Mouse (Mus musculus): Measurements from ENCODE around the gene Flot2. TPM values are rescaled to one million over a fixed set of nuclear protein-coding genes. Genes with fewer than 3 reads are reported as not detected.
A peak's percentile ranks its signal among the peaks of the same experiment; 100 is the strongest.

Flot2 gene
- polyA plus RNA-seq, 1 experiment from 2014 or later = 101 TPM

DNA sequence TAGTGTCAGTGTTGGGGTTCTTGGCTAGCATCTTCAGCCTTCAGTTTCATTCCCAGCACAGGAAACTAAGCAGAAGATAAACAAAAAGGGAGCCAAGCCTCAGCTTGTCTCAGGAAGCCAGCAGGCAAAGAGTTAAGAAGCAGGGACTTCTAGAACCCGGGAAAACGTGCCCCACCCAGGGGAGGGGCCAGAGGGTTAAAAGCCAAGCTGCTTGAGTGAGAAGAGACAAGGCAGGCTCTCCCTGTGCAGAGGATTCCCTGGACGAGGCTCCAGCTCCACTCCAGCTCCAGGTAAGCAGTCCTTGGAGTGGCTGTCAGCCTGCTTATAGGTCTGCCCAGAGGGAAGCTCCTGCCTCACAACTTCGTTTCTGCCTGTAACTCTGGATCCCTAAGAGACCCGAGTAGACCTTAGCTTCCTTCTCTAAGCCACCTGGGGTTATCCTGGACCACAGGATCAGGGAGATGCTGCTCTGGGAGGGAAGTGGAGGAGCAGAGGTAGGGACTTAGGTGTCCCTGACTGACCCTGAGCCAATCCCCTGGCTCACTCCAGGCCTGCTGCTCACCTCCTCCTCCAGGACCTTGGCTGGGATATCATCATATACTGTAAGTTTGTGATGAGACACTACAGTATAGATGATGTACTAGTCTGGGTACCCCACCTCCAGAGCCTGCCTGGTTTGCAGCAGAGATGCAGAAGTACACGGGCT lies 34.8 kb downstream of the Flot2 start:
- 33% methylated on average over 6 of the region's 6 CpGs for whole genome bisulfite sequencing

DNA sequence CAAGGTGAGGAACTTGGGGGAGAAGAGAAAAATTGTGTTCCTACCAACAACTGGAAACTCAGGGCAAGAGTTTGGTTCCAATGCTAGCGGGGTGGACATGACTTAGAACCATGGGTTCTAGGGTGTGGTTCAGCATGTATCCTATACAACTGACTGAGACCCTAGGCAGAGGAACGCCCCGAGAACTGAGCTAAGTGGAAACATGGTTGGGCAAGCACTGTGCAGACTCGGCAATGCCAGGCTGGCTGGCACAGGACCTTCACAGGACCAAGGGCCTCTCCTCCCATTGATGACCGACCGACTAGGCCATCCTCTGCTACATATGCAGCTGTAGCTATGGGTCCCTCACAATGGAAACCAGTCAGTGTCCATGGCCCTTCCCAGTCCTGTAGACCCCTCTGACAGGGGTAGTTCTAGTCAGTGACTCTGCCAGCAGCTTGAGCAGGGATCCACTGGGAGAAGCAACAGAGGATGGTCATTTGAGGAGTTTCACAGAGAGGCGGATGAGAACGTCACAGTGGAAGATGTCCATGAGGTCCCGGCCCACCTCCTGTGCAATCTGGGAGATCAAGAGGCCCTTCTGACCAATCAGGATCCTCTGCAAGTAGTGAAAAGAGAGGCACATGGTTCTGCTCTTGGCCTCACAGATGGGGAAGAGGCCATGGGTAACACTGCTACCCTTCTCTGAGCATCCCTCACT lies 36.0 kb downstream of the Flot2 start:
- ATAC-seq = no peak
- Histone ChIP-seq H3K9ac (replicated peaks; ENCODE audit: low read depth, low read length) (no peak overlapping the region), H3K27ac (ENCODE audit: low read length) (no peak overlapping the region), H3K4me3 (replicated peaks; ENCODE audit: low read length) (no peak overlapping the region), H3K4me2 (ENCODE audit: low read length) (no peak overlapping the region), H3K4me1 (replicated peaks; ENCODE audit: control insufficient read depth, insufficient read depth, low read length) (no peaks in the 10 kb centered on the region), H3K36me3 (ENCODE audit: control insufficient read depth, insufficient read depth) (peaks cover 15% of the 10 kb centered on the region), H3K27me3 (replicated peaks; ENCODE audit: control insufficient read depth, insufficient read depth, low read length) (no peaks in the 10 kb centered on the region), H3K9me3 (ENCODE audit: control insufficient read depth, low read length) (no peaks in the 10 kb centered on the region)
- 92% methylated on average over 9 of the region's 9 CpGs for WGBS

More for the DNA sequence above, 34.8 kb downstream of the Flot2 start:
- no peaks in the 10 kb centered on the region for H3K27me3 ChIP-seq (replicated peaks; ENCODE audit: control insufficient read depth, insufficient read depth, low read length)
- no peak for ATAC-seq
- H3K27ac ChIP-seq (ENCODE audit: low read length) = no peak overlapping the region
- H3K4me1 ChIP-seq (replicated peaks; ENCODE audit: control insufficient read depth, insufficient read depth, low read length) = no peaks in the 10 kb centered on the region
- no peak overlapping the region for H3K4me3 ChIP-seq (replicated peaks; ENCODE audit: low read length)
- H3K9ac ChIP-seq (replicated peaks; ENCODE audit: low read depth, low read length) = no peak overlapping the region
- H3K9me3 ChIP-seq (ENCODE audit: control insufficient read depth, low read length) = no peaks in the 10 kb centered on the region
- peaks cover 15% of the 10 kb centered on the region for H3K36me3 ChIP-seq (ENCODE audit: control insufficient read depth, insufficient read depth)
- no peak overlapping the region for H3K4me2 ChIP-seq (ENCODE audit: low read length)

DNA sequence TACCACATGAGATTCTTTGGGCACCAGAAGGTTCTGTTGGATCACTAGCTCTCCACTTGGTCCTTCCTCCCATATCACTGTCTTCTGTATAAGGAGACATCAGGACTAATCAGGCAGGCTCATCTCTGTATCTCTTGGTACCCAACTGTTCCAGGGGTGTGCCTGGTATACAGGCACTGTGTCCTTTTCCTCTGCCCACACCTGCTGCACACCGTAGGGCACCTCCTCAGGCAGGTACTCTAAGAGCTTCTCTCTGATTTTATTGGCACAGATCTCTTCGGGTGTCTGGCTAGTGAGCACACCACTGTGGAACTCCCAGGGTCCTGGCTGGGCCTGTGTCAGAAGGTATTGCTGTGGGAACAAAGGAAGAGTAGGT lies 36.5 kb downstream of the Flot2 start:
- H3K4me2 ChIP-seq (ENCODE audit: low read length) = no peak overlapping the region
- H3K4me3 ChIP-seq (replicated peaks; ENCODE audit: low read length) = no peak overlapping the region
- H3K9ac ChIP-seq (replicated peaks; ENCODE audit: low read depth, low read length) = no peak overlapping the region
- no peaks in the 10 kb centered on the region for H3K27me3 ChIP-seq (replicated peaks; ENCODE audit: control insufficient read depth, insufficient read depth, low read length)
- H3K4me1 ChIP-seq (replicated peaks; ENCODE audit: control insufficient read depth, insufficient read depth, low read length) = peaks cover 5% of the 10 kb centered on the region
- 93% methylated on average over 2 of the region's 2 CpGs for WGBS
- no peaks in the 10 kb centered on the region for H3K9me3 ChIP-seq (ENCODE audit: control insufficient read depth, low read length)
- peaks cover 15% of the 10 kb centered on the region for H3K36me3 ChIP-seq (ENCODE audit: control insufficient read depth, insufficient read depth)
- no peak overlapping the region for H3K27ac ChIP-seq (ENCODE audit: low read length)
- ATAC-seq = no peak

DNA sequence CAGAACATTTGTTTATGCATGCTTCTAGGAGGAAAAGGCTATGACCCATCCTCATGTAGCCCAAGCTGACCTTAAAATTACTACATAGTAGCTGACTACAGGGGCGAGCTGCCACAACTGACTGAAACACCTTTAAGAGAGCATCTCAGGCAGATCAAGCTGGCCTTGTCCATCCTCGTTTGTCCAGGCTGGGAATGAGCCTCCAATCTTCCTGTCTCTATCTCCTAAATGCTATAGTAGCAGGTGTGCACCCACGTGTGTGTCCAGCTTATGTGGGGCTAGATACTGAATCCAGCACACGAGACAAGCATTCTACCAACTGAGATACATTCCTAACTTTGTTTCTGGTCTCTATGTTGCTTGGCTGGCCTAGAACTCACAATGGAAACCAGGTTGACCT lies 36.9 kb downstream of the Flot2 start:
- Histone ChIP-seq H3K27me3 (replicated peaks; ENCODE audit: control insufficient read depth, insufficient read depth, low read length) (no peaks in the 10 kb centered on the region), H3K4me2 (ENCODE audit: low read length) (no peak overlapping the region), H3K9ac (replicated peaks; ENCODE audit: low read depth, low read length) (no peak overlapping the region), H3K9me3 (ENCODE audit: control insufficient read depth, low read length) (no peaks in the 10 kb centered on the region), H3K36me3 (ENCODE audit: control insufficient read depth, insufficient read depth) (peaks cover 15% of the 10 kb centered on the region), H3K27ac (ENCODE audit: low read length) (no peak overlapping the region), H3K4me3 (replicated peaks; ENCODE audit: low read length) (no peak overlapping the region), H3K4me1 (replicated peaks; ENCODE audit: control insufficient read depth, insufficient read depth, low read length) (peaks cover 9% of the 10 kb centered on the region)
- WGBS = 91% methylated on average over 4 of the region's 4 CpGs
- no peak for ATAC-seq

DNA sequence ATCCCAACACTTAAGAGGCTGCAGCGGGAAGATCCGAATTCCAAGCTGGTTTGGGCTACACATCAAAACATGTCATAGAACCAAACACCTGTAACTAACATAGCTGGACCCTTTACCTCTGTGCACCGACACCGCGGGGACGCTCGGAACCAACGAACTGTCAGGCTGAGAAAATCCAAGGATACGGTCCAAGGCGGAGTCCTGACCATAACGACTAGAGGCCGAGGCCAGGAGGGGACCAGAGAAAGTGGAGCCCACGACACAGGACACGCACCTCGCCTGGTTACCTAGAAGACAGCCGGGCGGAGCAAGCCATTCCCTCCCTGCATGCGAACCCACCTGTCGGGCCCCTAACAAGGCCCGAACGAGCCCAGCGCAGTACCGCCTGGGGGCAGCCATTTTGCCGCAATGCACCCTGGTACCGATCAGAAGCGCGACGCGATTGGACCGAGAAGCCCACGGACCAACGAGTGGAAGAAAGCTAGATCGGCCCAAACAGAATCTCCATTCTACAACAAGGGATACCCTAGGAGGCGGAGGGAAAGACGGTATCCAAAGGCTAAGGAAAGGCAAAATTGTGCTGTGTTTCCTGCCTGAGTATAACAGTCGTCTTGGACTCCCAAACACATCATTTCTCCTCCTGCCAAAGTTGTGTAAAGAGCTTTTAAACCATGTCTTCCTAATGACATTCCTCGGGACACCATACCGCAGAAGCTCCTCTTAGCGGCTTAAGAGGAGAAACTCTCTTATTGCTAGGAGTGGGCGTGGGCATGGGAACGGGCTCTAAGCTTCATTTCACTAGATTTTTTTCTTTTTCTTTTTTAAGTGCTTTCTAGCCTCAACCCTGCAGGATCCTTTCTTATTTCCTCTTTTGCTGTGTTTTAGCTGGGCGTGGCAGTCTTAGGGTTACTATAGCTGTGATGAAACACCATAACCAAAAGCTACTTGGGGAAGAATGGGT lies 42.5 kb downstream of the Flot2 start, which contains the start of gene Eral1:
TSS of gene Eral1 (minus strand) at position 423 of the 961 bp plus-strand sequence.
- peak within 1 kb of the TSS; percentile 84 for H3K27ac ChIP-seq (ENCODE audit: low read length)
- no peaks in the 10 kb centered on the region for H3K9me3 ChIP-seq (ENCODE audit: control insufficient read depth, low read length)
- peak within 1 kb of the TSS; percentile 65 for H3K9ac ChIP-seq (replicated peaks; ENCODE audit: low read depth, low read length)
- H3K4me3 ChIP-seq (replicated peaks; ENCODE audit: low read length) = peak within 1 kb of the TSS; percentile 55
- ATAC-seq = peak; percentile 100
- no peaks in the 10 kb centered on the region for H3K27me3 ChIP-seq (replicated peaks; ENCODE audit: control insufficient read depth, insufficient read depth, low read length)
- H3K4me2 ChIP-seq (ENCODE audit: low read length) = peak within 1 kb of the TSS; percentile 93
- peaks cover 9% of the 10 kb centered on the region; the same call in 1 of the 2 replicates for H3K36me3 ChIP-seq (ENCODE audit: control insufficient read depth, insufficient read depth)
- 1% methylated on average over 42 of the region's 42 CpGs for WGBS
- peaks cover 15% of the 10 kb centered on the region for H3K4me1 ChIP-seq (replicated peaks; ENCODE audit: control insufficient read depth, insufficient read depth, low read length)

DNA sequence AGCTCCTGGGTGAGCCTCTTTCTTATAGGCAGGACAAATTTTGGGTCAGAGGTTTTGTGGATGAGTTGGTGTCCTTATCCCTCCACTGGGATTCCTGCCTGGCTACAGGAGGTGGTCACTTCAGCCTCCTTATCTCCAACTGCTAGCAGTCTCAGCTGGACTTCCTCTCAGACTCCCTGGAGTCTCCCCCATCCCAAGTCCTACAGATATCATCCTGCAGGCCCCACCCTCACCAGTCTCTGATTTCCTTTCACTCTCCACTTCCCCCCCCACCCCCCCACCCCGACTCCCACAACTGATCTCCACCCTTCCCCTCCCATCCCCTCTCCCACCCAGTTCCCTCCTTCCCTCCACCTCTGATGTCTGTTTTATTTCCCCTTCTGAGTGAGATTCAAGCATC lies 45.9 kb downstream of the Flot2 start:
- Histone ChIP-seq H3K4me1 (replicated peaks; ENCODE audit: control insufficient read depth, insufficient read depth, low read length) (peaks cover 15% of the 10 kb centered on the region), H3K4me2 (ENCODE audit: low read length) (no peak overlapping the region), H3K9me3 (ENCODE audit: control insufficient read depth, low read length) (no peaks in the 10 kb centered on the region), H3K9ac (replicated peaks; ENCODE audit: low read depth, low read length) (no peak overlapping the region), H3K4me3 (replicated peaks; ENCODE audit: low read length) (no peak overlapping the region), H3K27me3 (replicated peaks; ENCODE audit: control insufficient read depth, insufficient read depth, low read length) (no peaks in the 10 kb centered on the region), H3K36me3 (ENCODE audit: control insufficient read depth, insufficient read depth) (no peaks in the 10 kb centered on the region), H3K27ac (ENCODE audit: low read length) (no peak overlapping the region)
- WGBS = 43% methylated on average over 1 of the region's 1 CpGs
- no peak for ATAC-seq

DNA sequence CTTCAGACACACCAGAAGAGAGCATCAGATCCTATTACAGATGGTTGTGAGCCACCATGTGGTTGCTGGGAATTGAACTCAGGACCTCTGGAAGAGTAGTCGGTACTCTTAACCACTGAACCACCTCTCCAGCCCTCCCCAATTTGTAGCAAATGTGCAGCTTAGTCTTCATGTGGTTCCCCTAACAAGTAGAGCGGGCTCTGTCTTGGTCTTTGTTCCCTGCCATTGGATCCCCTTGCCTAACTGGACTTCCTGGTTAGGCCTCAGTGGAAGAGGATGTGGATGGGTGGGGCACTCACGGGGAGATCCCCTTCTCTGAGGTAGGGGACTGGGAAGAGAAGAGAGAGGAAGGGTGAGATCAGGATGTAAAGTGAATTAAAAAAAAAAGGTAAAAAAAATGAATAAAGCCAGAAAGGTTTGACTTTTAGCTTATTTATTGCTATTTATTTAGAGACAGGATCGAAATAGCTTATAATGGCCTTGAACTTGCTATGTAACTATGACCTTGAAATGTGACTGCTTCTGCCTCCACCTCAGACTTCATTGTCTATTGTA lies 49.3 kb downstream of the Flot2 start:
- WGBS = 85% methylated on average over 4 of the region's 4 CpGs
- no peak overlapping the region for H3K9ac ChIP-seq (replicated peaks; ENCODE audit: low read depth, low read length)
- no peaks in the 10 kb centered on the region for H3K36me3 ChIP-seq (ENCODE audit: control insufficient read depth, insufficient read depth)
- H3K27me3 ChIP-seq (replicated peaks; ENCODE audit: control insufficient read depth, insufficient read depth, low read length) = no peaks in the 10 kb centered on the region
- H3K4me1 ChIP-seq (replicated peaks; ENCODE audit: control insufficient read depth, insufficient read depth, low read length) = no peaks in the 10 kb centered on the region
- H3K4me3 ChIP-seq (replicated peaks; ENCODE audit: low read length) = no peak overlapping the region
- ATAC-seq = no peak
- no peak overlapping the region for H3K27ac ChIP-seq (ENCODE audit: low read length)
- H3K4me2 ChIP-seq (ENCODE audit: low read length) = no peak overlapping the region
- H3K9me3 ChIP-seq (ENCODE audit: control insufficient read depth, low read length) = no peaks in the 10 kb centered on the region

DNA sequence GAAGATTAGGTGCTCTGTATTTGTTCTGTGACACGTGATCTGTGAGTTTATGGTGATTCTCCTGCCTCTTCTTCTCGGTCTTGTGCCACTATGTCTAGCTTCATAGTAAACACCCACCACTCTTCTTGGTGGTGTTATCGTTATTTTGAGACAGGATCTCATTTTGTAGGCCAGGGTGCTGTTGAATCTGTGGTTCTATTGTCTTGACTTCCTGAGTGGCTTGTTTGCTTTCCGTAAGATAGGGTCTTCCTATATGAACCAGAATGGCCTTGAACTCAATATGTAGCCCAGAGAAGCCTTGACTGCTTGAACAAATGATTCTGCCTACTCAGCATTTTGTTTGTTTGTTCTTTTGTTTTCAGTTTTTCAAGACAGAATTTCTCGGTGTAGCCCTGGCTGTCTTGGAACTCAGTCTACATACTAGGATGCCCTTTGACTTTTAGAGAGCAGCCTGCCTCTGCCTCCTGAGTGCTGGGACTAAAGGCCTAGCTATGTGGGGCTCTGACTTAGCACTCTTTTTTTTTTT lies 50.1 kb downstream of the Flot2 start:
- no peaks in the 10 kb centered on the region for H3K9me3 ChIP-seq (ENCODE audit: control insufficient read depth, low read length)
- H3K36me3 ChIP-seq (ENCODE audit: control insufficient read depth, insufficient read depth) = no peaks in the 10 kb centered on the region
- no peak overlapping the region for H3K4me2 ChIP-seq (ENCODE audit: low read length)
- 80% methylated on average over 5 of the region's 5 CpGs for WGBS
- no peak for ATAC-seq
- no peaks in the 10 kb centered on the region for H3K4me1 ChIP-seq (replicated peaks; ENCODE audit: control insufficient read depth, insufficient read depth, low read length)
- no peak overlapping the region for H3K4me3 ChIP-seq (replicated peaks; ENCODE audit: low read length)
- no peak overlapping the region for H3K27ac ChIP-seq (ENCODE audit: low read length)
- no peak overlapping the region for H3K9ac ChIP-seq (replicated peaks; ENCODE audit: low read depth, low read length)
- H3K27me3 ChIP-seq (replicated peaks; ENCODE audit: control insufficient read depth, insufficient read depth, low read length) = no peaks in the 10 kb centered on the region
